In genomic region chr1:192677236-192677635, GRCm38 (mm10) we compare ENCODE assay signal across 21 mouse cellular contexts.
DNase-seq lines count a peak whose midpoint lies in the region; ATAC-seq and TF ChIP-seq lines count a peak whose summit lies in the region.
"Had no signal": no experiment of that assay in that cellular context is flagged by ENCODE, and none has a peak within 500 bp of the region (broad histone marks: within the 10 kb centered on the region; RNA-seq: fewer than 3 reads in every experiment).

No protein-coding gene starts in this region.

- no peaks in the 10 kb centered on the region for H3K27me3 ChIP-seq in midbrain, embryonic 15.5 days (replicated peaks)
- no peaks in the 10 kb centered on the region for H3K27me3 ChIP-seq in midbrain, postnatal 0 days (ENCODE audit: insufficient read depth, low read length)
- no peaks in the 10 kb centered on the region for H3K27me3 ChIP-seq in cerebellum, adult 2 months (ENCODE audit: control insufficient read depth, insufficient read depth, low read length)
- H3K27me3 ChIP-seq: forebrain, embryonic 15.5 days; hindbrain, embryonic 13.5 days had no signal

- H3K4me3 ChIP-seq in midbrain, embryonic 15.5 days, result no peak overlapping the region
- H3K4me3 ChIP-seq in midbrain, postnatal 0 days (ENCODE audit: low read depth, low read length), result no peak overlapping the region
- no peak overlapping the region for H3K4me3 ChIP-seq in cerebellum, adult 2 months (replicated peaks; ENCODE audit: insufficient read depth, low read depth, low read length)
- H3K4me3 ChIP-seq: embryonic facial prominence, embryonic 10.5 days; erythroblast, embryonic 14.5 days; forebrain, embryonic 15.5 days; heart, embryonic 10.5 days; hindbrain, embryonic 13.5 days had no signal

- no peak for TF ChIP-seq CTCF in midbrain, postnatal 0 days (IDR thresholded peaks at IDR 0.05)
- no peak for TF ChIP-seq CTCF in cerebellum, adult 2 months (IDR thresholded peaks at IDR 0.05; ENCODE audit: borderline replicate concordance, insufficient read depth, low read depth, low read length)

- H3K9me3 ChIP-seq in midbrain, embryonic 15.5 days, result no peaks in the 10 kb centered on the region
- H3K9me3 ChIP-seq in midbrain, postnatal 0 days (ENCODE audit: low read length), result no peaks in the 10 kb centered on the region
- H3K9me3 ChIP-seq: forebrain, embryonic 15.5 days; hindbrain, embryonic 13.5 days had no signal

- 0 out of 2 replicates have a peak, but pooled peaks cover 2% of the 10 kb centered on the region for H3K4me1 ChIP-seq in midbrain, embryonic 15.5 days
- H3K4me1 ChIP-seq in midbrain, postnatal 0 days (ENCODE audit: insufficient read depth, low read length), result no peaks in the 10 kb centered on the region
- no peaks in the 10 kb centered on the region for H3K4me1 ChIP-seq in cerebellum, adult 2 months (ENCODE audit: control insufficient read depth, insufficient read depth, low read length)
- H3K4me1 ChIP-seq: heart, embryonic 10.5 days had no signal

- WGBS in midbrain, embryonic 15.5 days, result 62% methylated on average over 5 of the region's 5 CpGs
- 52% methylated on average over 4 of the region's 5 CpGs for WGBS in midbrain, postnatal 0 days
- WGBS in cerebellum, adult 2 months, result 79% methylated on average over 5 of the region's 5 CpGs

- no peak for TF ChIP-seq POLR2A in cerebellum, adult 2 months (IDR thresholded peaks at IDR 0.05; ENCODE audit: borderline replicate concordance, insufficient read depth, low read length)

- DNase-seq in adrenal gland, postnatal 10 days, result peak; percentile 32
- DNase-seq in adrenal gland, postnatal 4 days (ENCODE audit: low spot score in 2 of 2), result no peak
- DNase-seq in midbrain, postnatal 0 days (ENCODE audit: low spot score), result no peak
- DNase-seq in ovary, postnatal 36 days (ENCODE audit: low spot score), result peak; percentile 32
- no peak for DNase-seq in ovary, postnatal 10 days (ENCODE audit: low spot score)
- DNase-seq in gonadal fat pad, adult 2 months (ENCODE audit: low read depth), result peak; percentile 62
- DNase-seq in cerebellum, adult 2 months, result no peak
- DNase-seq: B cell, adult 2 months; cerebellum, adult 18-20 months; cerebellum, postnatal 10 days; gastrocnemius, postnatal 36 days; heart, adult 18-20 months; heart, postnatal 10 days had no signal

- H3K9ac ChIP-seq in midbrain, embryonic 15.5 days, result no peak overlapping the region
- no peak overlapping the region for H3K9ac ChIP-seq in midbrain, postnatal 0 days (replicated peaks; ENCODE audit: low read length, poor library complexity, severe bottlenecking)
- H3K9ac ChIP-seq: forebrain, embryonic 15.5 days; hindbrain, embryonic 13.5 days had no signal

- peak overlapping the region; percentile 38; the same call in 1 of the 2 replicates for H3K27ac ChIP-seq in midbrain, embryonic 15.5 days
- no peak overlapping the region for H3K27ac ChIP-seq in midbrain, postnatal 0 days (ENCODE audit: low read depth, low read length)
- no peak overlapping the region for H3K27ac ChIP-seq in cerebellum, adult 2 months (ENCODE audit: insufficient read depth, low read length)
- H3K27ac ChIP-seq: embryonic facial prominence, embryonic 10.5 days; forebrain, embryonic 15.5 days; heart, embryonic 10.5 days; hindbrain, embryonic 13.5 days had no signal

- H3K36me3 ChIP-seq in midbrain, embryonic 15.5 days (replicated peaks), result no peaks in the 10 kb centered on the region
- H3K36me3 ChIP-seq in midbrain, postnatal 0 days (ENCODE audit: insufficient read depth, low read length), result no peaks in the 10 kb centered on the region
- H3K36me3 ChIP-seq: forebrain, embryonic 15.5 days; G1E; hindbrain, embryonic 13.5 days had no signal

- no peak overlapping the region for H3K4me2 ChIP-seq in midbrain, embryonic 15.5 days
- no peak overlapping the region for H3K4me2 ChIP-seq in midbrain, postnatal 0 days (ENCODE audit: low read depth, low read length, poor library complexity, severe bottlenecking)
- H3K4me2 ChIP-seq: forebrain, embryonic 15.5 days; hindbrain, embryonic 13.5 days had no signal

- ATAC-seq in midbrain, embryonic 15.5 days (replicated peaks), result no peak
- no peak for ATAC-seq in midbrain, postnatal 0 days (ENCODE audit: low FRiP score)
- ATAC-seq: CD4-positive, CD25-positive, alpha-beta regulatory T cell, adult 4 months; forebrain, embryonic 15.5 days had no signal

Comparison
In these comparisons a context has a peak if more than half of its experiments do, and no peak if none do; other contexts are left out.
1. DNase-seq: peak in adrenal gland, postnatal 10 days (single experiment), ovary, postnatal 36 days (single experiment) and gonadal fat pad, adult 2 months (single experiment); none in adrenal gland, postnatal 4 days (0 of 2), midbrain, postnatal 0 days (single experiment), ovary, postnatal 10 days (single experiment) and cerebellum, adult 2 months (0 of 2).